18 mouse cellular contexts compared by ENCODE assay signal in genomic region chr8:34485905-34486304, GRCm38 (mm10).
"Had no signal": no experiment of that assay in that cellular context is flagged by ENCODE, and none has a peak within 500 bp of the region (broad histone marks: within the 10 kb centered on the region; RNA-seq: fewer than 3 reads in every experiment).

No protein-coding gene starts in this region.

- H3K4me3 ChIP-seq: layer of hippocampus, adult 2 months; limb, embryonic 10.5 days; limb, embryonic 13.5 days; liver, embryonic 12.5 days; liver, embryonic 15.5 days; lung, embryonic 15.5 days; midbrain, embryonic 12.5 days; midbrain, embryonic 15.5 days; neural tube, embryonic 13.5 days had no signal

- H3K36me3 ChIP-seq: limb, embryonic 10.5 days; limb, embryonic 13.5 days; liver, embryonic 12.5 days; liver, embryonic 15.5 days; lung, embryonic 15.5 days; midbrain, embryonic 12.5 days; midbrain, embryonic 15.5 days; neural tube, embryonic 13.5 days had no signal

- H3K4me1 ChIP-seq: limb, embryonic 10.5 days; liver, embryonic 12.5 days; liver, embryonic 15.5 days had no signal

- ATAC-seq: liver, embryonic 12.5 days; midbrain, embryonic 15.5 days had no signal

- H3K27me3 ChIP-seq: limb, embryonic 13.5 days; liver, embryonic 12.5 days; liver, embryonic 15.5 days; lung, embryonic 15.5 days; midbrain, embryonic 15.5 days; neural tube, embryonic 13.5 days had no signal

- H3K9me3 ChIP-seq: limb, embryonic 10.5 days; limb, embryonic 13.5 days; liver, embryonic 12.5 days; liver, embryonic 15.5 days; lung, embryonic 15.5 days; midbrain, embryonic 12.5 days; midbrain, embryonic 15.5 days; neural tube, embryonic 13.5 days had no signal

- H3K27ac ChIP-seq: kidney, postnatal 0 days; layer of hippocampus, adult 2 months; limb, embryonic 10.5 days; limb, embryonic 13.5 days; liver, embryonic 12.5 days; liver, embryonic 15.5 days; lung, embryonic 15.5 days; midbrain, embryonic 12.5 days; midbrain, embryonic 15.5 days; neural tube, embryonic 13.5 days; stomach, postnatal 0 days had no signal

- DNase-seq: kidney, adult 2 months; kidney, postnatal 25 days; layer of hippocampus, adult 9-11 months; liver; lung, adult 18-20 months; lung, postnatal 10 days; lung, postnatal 36 days had no signal
